Mouse (Mus musculus) limb, embryonic 12.5 days (tissue): ENCODE measurements around the gene Oprd1. TPM values are rescaled to one million over a fixed set of nuclear protein-coding genes. Genes with fewer than 3 reads are reported as not detected.
A peak's percentile ranks its signal among the peaks of the same experiment; 100 is the strongest.

Experiments
- ATAC-seq: fragments of 200-750 bp; cut with Nextera tagmentation; 2 replicates; pipeline ENCODE4 v1.8.0; 2017; ENCODE audit warnings: low read depth, moderate TSS enrichment; ENCODE audit not compliant: insufficient number of reproducible peaks, insufficient read depth, low FRiP score, low TSS enrichment
- H3K27ac ChIP-seq: fragments of 300-500 bp; sonication (generic); 2 replicates; pipeline ENCODE4 v1.5.1; 2016; ENCODE audit warnings: mild to moderate bottlenecking, moderate library complexity
- H3K27me3 ChIP-seq: fragments of 300-500 bp; sonication (generic); 2 replicates; pipeline ENCODE4 v1.6.1; 2016; ENCODE audit warnings: mild to moderate bottlenecking, moderate library complexity
- H3K36me3 ChIP-seq: fragments of 300-500 bp; sonication (generic); 2 replicates; pipeline ENCODE4 v1.6.1; 2016; ENCODE audit warnings: mild to moderate bottlenecking, moderate library complexity
- H3K4me1 ChIP-seq: fragments of 300-500 bp; sonication (generic); replicated peaks from 2 replicates; pipeline ENCODE4 v1.6.1; 2016
- H3K4me2 ChIP-seq: fragments of 300-500 bp; sonication (generic); 2 replicates; pipeline ENCODE4 v1.6.1; 2016; ENCODE audit warnings: mild to moderate bottlenecking, moderate library complexity
- H3K4me3 ChIP-seq: fragments of 300-500 bp; sonication (generic); replicated peaks from 2 replicates; pipeline ENCODE4 v1.5.1; 2016; ENCODE audit warnings: mild to moderate bottlenecking
- H3K9ac ChIP-seq: fragments of 300-500 bp; sonication (generic); replicated peaks from 2 replicates; pipeline ENCODE4 v1.6.1; 2016; ENCODE audit warnings: mild to moderate bottlenecking, moderate library complexity
- H3K9me3 ChIP-seq: fragments of 300-500 bp; sonication (generic); 2 replicates; pipeline ENCODE4 v1.6.1; 2016; ENCODE audit warnings: mild to moderate bottlenecking, moderate library complexity
- WGBS: fragments of 180-500 bp; shearing (Covaris S2); methylation state at CpG from one replicate; pipeline ENCODE4 v1.1.7; 2016; 5-methylcytosine and 5-hydroxymethylcytosine counted together
- polyA plus RNA-seq: library from polyadenylated mRNA; unstranded; fragments of >200 nt; fragmentation: Nextera tagmentation; extraction: Ambion mirVana; gene quantifications from 2 replicates; pipeline ENCODE4 v1.2.1, GENCODE M21; 2016

Gene Oprd1
- polyA plus RNA-seq, 1 experiment from 2014 or later = 0.51 TPM

DNA sequence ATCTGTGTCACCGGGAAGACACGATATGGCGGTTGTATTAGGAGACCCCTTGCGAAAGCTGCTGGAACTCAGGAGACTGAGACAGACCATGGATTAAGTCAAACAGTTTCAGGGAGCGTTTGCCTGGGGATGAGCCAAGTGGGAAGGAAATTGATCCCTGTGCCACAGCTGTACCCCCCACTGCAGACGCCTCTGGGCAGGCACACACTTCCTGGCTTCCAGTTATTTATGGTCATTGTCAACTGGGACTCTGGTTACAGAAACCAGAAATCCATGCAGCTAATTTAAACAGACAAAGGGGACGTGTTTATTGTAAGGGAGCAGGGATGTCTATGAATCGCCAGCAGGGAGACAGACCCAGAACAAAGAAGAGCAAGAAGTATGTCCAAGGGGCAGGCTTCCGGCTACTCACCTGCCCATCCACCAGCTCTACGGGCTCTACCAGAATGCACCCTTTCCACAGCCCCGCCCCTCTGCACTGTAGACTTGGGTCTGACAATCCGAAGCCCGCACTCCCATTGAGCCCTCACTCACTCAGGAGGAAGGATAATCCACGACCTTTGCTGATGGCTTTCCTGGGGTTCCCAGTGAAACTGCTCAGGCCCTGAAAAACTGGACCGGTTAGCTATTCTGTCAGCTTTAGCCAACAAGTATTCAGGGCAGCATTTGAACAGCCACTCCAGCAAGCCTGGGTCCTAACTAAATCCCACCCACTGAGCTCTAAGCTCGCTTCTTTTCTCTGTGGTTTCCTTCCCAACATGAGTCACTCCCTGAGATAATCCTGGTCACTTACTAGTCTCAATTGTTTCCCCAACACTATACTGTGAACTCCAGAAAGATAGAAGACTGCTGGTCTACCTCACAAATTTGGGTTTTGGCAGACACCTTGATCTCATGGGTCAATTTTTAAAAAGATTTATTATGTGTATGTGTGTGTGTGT, 22.3 kb upstream of the Oprd1 start:
- 61% methylated on average over 16 of the region's 16 CpGs for WGBS
- H3K27me3 ChIP-seq = no peaks in the 10 kb centered on the region
- peaks cover 18% of the 10 kb centered on the region; the same call in 1 of the 2 replicates for H3K4me1 ChIP-seq
- no peak overlapping the region for H3K27ac ChIP-seq
- ATAC-seq = no peak
- H3K36me3 ChIP-seq = no peaks in the 10 kb centered on the region
- H3K9ac ChIP-seq = no peak overlapping the region
- H3K4me2 ChIP-seq = no peak overlapping the region
- H3K4me3 ChIP-seq = no peak overlapping the region
- H3K9me3 ChIP-seq = no peaks in the 10 kb centered on the region

DNA sequence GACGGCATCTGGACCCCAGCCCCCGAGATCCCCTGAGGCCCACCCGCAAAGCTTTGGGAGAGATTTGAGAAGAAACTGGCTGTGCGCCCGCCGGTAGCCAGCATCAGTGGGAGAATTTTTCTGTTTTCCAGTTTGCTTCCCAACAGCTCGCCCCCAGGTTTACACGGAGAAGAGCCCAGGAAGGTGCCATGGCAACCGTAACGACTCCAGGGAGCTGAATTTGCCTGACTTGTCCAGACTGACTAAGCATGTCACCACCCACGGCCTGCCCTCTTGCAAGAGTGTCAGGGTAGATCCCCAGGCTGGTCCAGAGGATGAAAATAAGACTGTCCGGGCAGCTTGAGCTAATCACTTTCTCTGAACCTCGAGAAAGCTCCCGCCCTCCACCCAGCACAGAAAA, 21.4 kb upstream of the Oprd1 start:
- Histone ChIP-seq H3K36me3 (no peaks in the 10 kb centered on the region), H3K4me2 (no peak overlapping the region), H3K27ac (no peak overlapping the region), H3K9me3 (no peaks in the 10 kb centered on the region), H3K27me3 (no peaks in the 10 kb centered on the region), H3K4me1 (peaks cover 14% of the 10 kb centered on the region; the same call in 1 of the 2 replicates), H3K4me3 (no peak overlapping the region), H3K9ac (no peak overlapping the region)
- 59% methylated on average over 14 of the region's 14 CpGs for WGBS
- no peak for ATAC-seq

DNA sequence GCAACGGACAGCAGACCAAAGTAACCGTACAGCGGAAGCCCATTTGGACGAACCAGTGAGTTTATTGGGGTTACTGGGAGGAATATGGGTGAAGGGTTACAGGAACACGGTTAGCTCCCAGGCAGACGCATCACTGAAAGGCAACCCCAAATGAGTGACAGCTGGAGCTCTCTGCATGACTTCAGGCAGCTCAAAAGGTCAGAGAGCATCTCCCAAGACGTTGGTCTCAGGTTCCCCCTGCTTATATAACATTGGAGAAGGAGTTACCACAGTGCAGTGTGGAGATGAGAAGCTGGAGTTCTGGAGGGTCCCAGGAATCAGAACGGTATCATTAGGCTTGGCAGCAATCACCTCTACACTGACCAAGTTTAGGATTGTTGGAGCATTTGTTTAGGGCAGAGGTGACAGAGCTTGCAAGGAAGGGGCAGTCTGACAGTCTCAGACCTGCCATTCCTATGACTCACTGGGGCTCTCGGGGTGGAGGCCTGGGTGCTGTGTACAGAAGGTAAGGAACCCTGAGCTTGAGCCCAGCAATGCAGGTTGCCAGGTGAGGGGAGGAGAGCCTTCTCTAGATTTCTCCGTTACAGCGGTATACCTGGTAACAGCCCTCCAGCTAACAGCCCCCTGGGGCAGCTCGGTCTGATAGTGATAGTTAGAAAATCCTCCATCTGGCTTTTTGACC, 12.8 kb upstream of the Oprd1 start:
- 57% methylated on average over 12 of the region's 12 CpGs for WGBS
- H3K27ac ChIP-seq = no peak overlapping the region
- no peaks in the 10 kb centered on the region for H3K27me3 ChIP-seq
- H3K4me2 ChIP-seq = no peak overlapping the region
- H3K4me3 ChIP-seq = no peak overlapping the region
- 0 out of 2 replicates have a peak, but pooled peaks cover 3% of the 10 kb centered on the region for H3K9me3 ChIP-seq
- no peak overlapping the region for H3K9ac ChIP-seq
- H3K4me1 ChIP-seq = peaks cover 7% of the 10 kb centered on the region; the same call in 1 of the 2 replicates
- no peaks in the 10 kb centered on the region for H3K36me3 ChIP-seq
- no peak for ATAC-seq

DNA sequence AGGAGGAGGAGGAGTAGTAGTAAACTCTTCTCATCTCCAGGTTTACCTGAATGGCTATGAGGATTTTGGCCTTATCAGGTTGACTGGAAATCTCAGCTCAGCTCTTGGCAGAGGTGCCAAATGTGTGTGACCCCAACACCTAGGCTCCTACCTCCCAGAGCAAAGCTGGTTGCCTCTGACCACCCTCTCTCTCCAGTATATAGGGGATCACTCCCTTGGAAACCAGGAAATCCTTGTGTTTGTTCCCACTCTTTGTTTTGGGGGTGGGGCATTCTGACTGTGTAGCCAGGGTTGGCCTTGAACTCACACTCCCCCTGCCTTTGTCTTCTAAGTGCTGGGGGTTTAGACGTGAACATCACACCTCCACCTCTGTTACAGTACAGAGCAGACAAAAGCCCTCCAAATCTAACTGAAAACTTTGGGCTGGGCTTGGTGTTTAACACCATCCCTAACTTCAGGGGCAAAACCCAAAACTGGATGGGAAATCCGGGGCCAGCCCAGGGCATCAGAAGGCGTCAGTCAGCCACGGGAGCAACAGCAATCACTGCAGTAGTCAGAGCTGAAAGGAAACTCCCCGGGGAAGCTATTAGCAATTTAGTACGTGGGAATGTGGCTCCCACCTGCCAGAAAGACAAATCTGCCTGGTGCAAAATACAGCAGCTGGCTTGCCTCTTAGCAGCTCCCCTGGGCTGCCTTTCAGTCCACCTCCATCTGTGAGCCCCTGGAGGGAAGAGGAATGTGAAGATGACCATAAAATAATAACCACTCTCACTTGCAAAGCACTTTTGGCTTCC, 10.8 kb upstream of the Oprd1 start:
- H3K4me1 ChIP-seq = peaks cover 13% of the 10 kb centered on the region; the same call in 1 of the 2 replicates
- ATAC-seq = no peak

DNA sequence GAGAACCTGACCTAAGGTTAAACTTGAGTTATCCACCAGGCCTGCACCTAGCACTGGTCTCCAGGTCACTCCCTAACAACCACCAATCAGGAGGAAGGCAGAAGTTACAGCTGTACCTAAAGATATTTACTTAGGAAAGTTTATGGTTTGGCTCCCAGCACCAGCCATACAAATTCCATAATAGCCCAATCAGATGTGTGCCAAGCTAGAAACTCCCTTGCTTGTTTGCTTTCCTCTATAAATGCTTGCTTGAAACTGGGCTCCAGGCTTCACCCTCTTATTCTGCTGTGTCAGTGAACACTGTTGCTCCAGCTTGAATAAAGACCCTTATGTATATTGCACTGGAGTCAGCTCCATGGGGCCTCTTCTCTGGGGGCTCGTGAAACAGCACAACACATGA, 7.4 kb upstream of the Oprd1 start:
- Histone ChIP-seq H3K4me1 (peaks cover 13% of the 10 kb centered on the region; the same call in 1 of the 2 replicates), H3K9ac (no peak overlapping the region), H3K36me3 (no peaks in the 10 kb centered on the region), H3K4me2 (no peak overlapping the region), H3K27me3 (peaks cover 7% of the 10 kb centered on the region; the same call in 1 of the 2 replicates), H3K27ac (no peak overlapping the region), H3K4me3 (no peak overlapping the region), H3K9me3 (0 out of 2 replicates have a peak, but pooled peaks cover 3% of the 10 kb centered on the region)
- 51% methylated on average over 1 of the region's 1 CpGs for WGBS
- no peak for ATAC-seq

More for the DNA sequence above, 10.8 kb upstream of the Oprd1 start:
- Histone ChIP-seq H3K9me3 (0 out of 2 replicates have a peak, but pooled peaks cover 3% of the 10 kb centered on the region), H3K4me3 (no peak overlapping the region), H3K27me3 (no peaks in the 10 kb centered on the region), H3K9ac (no peak overlapping the region), H3K4me2 (no peak overlapping the region), H3K27ac (no peak overlapping the region), H3K36me3 (no peaks in the 10 kb centered on the region)
- 3% methylated on average over 6 of the region's 6 CpGs for WGBS

DNA sequence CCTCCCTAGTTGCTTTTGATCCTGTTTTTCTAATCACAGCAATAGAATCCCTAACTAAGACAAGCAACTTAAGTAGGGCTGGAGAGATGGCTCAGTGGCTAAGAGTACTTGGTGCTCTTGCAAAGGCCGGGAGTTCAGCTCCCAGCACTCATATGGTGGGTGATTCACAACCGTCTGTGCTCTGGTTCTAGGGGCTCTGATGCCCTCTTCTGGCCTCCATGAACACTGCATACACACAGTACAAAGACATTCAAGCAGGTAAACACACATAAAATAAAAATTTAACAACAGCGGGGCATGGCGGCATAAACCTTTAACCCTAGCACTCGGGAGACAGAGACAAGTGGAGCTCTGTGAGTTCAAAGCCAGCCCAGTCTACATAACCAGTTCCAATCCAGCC, 1.9 kb upstream of the Oprd1 start:
- ATAC-seq = no peak
- WGBS = 64% methylated on average over 5 of the region's 5 CpGs
- Histone ChIP-seq H3K4me1 (0 out of 2 replicates have a peak, but pooled peaks cover 13% of the 10 kb centered on the region), H3K9me3 (no peaks in the 10 kb centered on the region; the same call in 1 of the 2 replicates), H3K27ac (no peak overlapping the region), H3K4me3 (no peak overlapping the region), H3K27me3 (peaks cover 60% of the 10 kb centered on the region), H3K4me2 (no peak overlapping the region), H3K9ac (no peak overlapping the region), H3K36me3 (no peaks in the 10 kb centered on the region)

DNA sequence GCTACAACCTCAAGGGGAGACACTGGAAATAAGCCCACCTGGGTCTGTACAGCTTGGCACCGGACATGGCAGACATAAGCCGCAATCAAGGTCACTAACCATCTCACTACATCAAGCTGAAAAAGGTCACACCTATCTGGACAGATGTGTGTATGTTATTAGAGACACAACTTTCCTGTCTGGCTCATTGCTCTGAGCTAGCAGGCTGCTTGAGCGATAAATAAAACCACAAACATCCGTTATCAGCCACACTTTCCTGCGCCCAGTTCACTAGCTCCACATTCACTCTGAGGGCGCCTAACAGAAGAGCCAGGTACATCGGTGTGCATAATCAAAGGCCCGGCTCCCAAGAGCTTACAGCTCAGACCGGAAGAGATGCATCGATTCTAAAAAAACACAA, 806 bp upstream of the Oprd1 start:
- WGBS = 41% methylated on average over 10 of the region's 10 CpGs
- H3K4me2 ChIP-seq = peak overlapping the region; percentile 92
- H3K9me3 ChIP-seq = no peaks in the 10 kb centered on the region; the same call in 1 of the 2 replicates
- no peak overlapping the region for H3K9ac ChIP-seq
- peaks cover 70% of the 10 kb centered on the region for H3K27me3 ChIP-seq
- no peak for ATAC-seq
- 0 out of 2 replicates have a peak, but pooled peaks cover 13% of the 10 kb centered on the region for H3K4me1 ChIP-seq
- H3K27ac ChIP-seq = no peak overlapping the region
- H3K36me3 ChIP-seq = no peaks in the 10 kb centered on the region
- H3K4me3 ChIP-seq = peak overlapping the region; percentile 57; the same call in 1 of the 2 replicates

DNA sequence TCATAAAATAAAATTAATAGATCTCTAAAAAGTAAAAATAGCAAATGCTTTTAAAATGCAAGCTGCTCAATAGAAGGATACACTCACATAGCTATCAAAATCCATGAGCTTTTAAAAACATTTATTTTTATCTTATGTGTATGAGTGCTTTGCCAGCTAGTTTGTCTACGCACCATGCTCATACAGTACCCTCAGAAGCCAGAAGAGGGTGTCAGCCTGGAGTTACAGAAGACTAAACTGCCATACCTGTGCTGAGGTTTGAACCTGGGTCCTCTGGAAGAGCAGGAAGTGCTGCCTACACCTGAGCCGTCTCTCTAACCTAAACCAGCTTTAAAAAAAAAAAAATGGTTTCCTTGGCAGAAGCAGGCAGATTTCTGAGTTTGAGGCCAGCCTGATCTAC, 5.6 kb downstream of the Oprd1 start:
- Histone ChIP-seq H3K4me3 (no peak overlapping the region), H3K9ac (no peak overlapping the region), H3K4me1 (no peaks in the 10 kb centered on the region), H3K27ac (no peak overlapping the region), H3K9me3 (no peaks in the 10 kb centered on the region), H3K4me2 (no peak overlapping the region), H3K36me3 (no peaks in the 10 kb centered on the region), H3K27me3 (peaks cover 34% of the 10 kb centered on the region)
- ATAC-seq = no peak
- 85% methylated on average over 2 of the region's 2 CpGs for WGBS

DNA sequence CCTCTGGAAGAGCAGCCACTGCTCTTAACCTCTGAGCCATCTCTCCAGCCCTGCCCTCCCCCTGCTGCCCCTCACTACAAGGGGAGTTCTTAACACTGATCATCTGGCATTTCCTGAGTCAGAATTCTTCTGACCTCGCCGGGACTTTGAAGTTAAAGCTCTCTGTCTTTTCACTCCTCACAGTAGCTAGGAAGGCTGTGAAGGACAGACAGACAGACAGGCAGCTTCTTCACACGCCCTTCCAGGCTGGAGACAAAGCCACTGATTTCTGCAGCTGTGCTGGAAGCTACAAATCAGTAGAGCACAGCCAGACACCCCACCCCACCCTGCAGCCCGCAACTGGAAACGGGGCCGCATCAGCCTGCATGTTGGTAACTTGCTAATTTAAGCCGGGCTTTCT, 7.3 kb downstream of the Oprd1 start:
- no peaks in the 10 kb centered on the region for H3K36me3 ChIP-seq
- 66% methylated on average over 7 of the region's 7 CpGs for WGBS
- H3K4me3 ChIP-seq = no peak overlapping the region
- no peak overlapping the region for H3K27ac ChIP-seq
- no peak overlapping the region for H3K4me2 ChIP-seq
- H3K27me3 ChIP-seq = peaks cover 18% of the 10 kb centered on the region
- no peak overlapping the region for H3K9ac ChIP-seq
- H3K4me1 ChIP-seq = no peaks in the 10 kb centered on the region
- no peak for ATAC-seq
- no peaks in the 10 kb centered on the region for H3K9me3 ChIP-seq

DNA sequence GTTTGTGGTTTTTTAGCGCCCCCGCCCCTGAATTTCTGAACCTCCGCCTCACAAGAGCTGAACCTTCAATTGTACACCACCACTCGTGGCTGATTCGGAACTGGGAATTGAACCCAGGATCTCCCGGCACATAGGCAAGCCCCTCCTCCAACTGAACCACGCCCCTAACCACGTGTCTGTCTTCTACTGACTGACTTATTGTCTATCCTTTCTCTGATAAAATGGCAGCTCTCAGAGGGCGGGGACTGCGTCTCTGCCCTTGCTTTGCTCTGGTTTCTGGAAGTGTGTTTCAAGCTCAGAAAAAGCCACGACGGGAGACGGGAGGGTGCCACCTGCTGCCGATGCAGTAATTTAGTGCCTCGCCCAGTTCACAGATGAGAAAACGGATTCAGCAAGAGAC, 10.4 kb downstream of the Oprd1 start:
- H3K4me2 ChIP-seq = no peak overlapping the region
- H3K36me3 ChIP-seq = no peaks in the 10 kb centered on the region
- 0 out of 2 replicates have a peak, but pooled peaks cover 3% of the 10 kb centered on the region for H3K4me1 ChIP-seq
- H3K9me3 ChIP-seq = no peaks in the 10 kb centered on the region
- no peak for ATAC-seq
- 70% methylated on average over 16 of the region's 16 CpGs for WGBS
- H3K4me3 ChIP-seq = no peak overlapping the region
- no peak overlapping the region for H3K27ac ChIP-seq
- no peak overlapping the region for H3K9ac ChIP-seq
- H3K27me3 ChIP-seq = no peaks in the 10 kb centered on the region
